Comparison of ENCODE assay signal across 8 mouse cellular contexts in the genomic region with DNA sequence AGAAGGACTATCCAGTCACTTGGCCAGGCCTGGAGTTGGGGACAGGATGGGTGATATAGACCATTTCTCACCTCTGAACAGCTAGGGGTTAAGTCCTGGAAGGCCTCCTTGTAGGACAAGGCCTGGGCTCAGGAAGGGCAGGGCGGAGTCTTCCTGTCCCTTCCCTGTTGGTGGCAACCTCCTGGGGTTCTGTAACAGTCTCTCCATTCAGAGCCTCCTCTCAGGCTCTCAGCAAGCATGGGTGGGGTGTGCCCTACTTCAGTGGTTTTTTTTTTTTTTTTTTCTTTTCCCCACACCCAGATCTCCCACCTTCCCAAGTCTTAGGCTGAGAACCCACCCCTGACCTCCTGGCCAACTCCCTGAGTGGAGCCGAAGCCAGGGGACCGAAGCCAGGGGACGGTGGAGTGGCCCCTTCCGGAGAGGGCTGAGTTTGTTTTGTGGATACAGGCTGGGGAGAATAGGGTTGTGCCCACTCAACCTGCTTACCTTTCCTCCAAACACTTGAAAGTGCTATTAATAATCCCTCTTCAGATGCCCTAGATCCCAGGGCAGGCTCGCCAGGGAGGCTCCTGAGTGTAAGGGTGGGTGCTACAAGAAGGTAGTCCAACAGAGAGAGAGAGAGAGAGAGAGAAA. TPM values are rescaled to one million over a fixed set of nuclear protein-coding genes. Genes with fewer than 3 reads are reported as not detected.
DNase-seq lines count a peak whose midpoint lies in the region; ATAC-seq and TF ChIP-seq lines count a peak whose summit lies in the region.

No protein-coding gene starts in this region.

- no peaks in the 10 kb centered on the region for H3K27me3 ChIP-seq in C2C12 (ENCODE audit: control insufficient read depth, insufficient read depth, insufficient read length)
- no peaks in the 10 kb centered on the region for H3K27me3 ChIP-seq in hindbrain, embryonic 15.5 days

- peak overlapping the region; percentile 87 for H3K4me3 ChIP-seq in C2C12 (ENCODE audit: insufficient read depth, poor library complexity, severe bottlenecking)
- H3K4me3 ChIP-seq in hindbrain, embryonic 15.5 days, result peak overlapping the region; percentile 74

- peak; percentile 56 for DNase-seq in ZHBTc4 (ENCODE audit: low read depth, low spot score)
- DNase-seq in lung, postnatal 10 days, result peak; percentile 83
- DNase-seq in right cerebral cortex, postnatal 10 days (ENCODE audit: low spot score in 2 of 2), result no peak
- DNase-seq in thymus, postnatal 14 days, result no peak
- no peak for DNase-seq in layer of hippocampus, postnatal 14 days (ENCODE audit: low spot score in 2 of 2)
- DNase-seq in retina, postnatal 1 day, result no peak

- peak overlapping the region; percentile 94; the same call in 1 of the 2 replicates for H3K27ac ChIP-seq in hindbrain, embryonic 15.5 days (replicated peaks)

- 55% methylated on average over 6 of the region's 6 CpGs for WGBS in hindbrain, embryonic 15.5 days

- TF ChIP-seq CTCF in C2C12 (IDR thresholded peaks at IDR 0.05; ENCODE audit: control insufficient read depth, insufficient read depth, insufficient read length), result no peak

- H3K36me3 ChIP-seq in C2C12 (ENCODE audit: control insufficient read depth, insufficient read depth), result peaks cover 24% of the 10 kb centered on the region
- H3K36me3 ChIP-seq in hindbrain, embryonic 15.5 days, result no peaks in the 10 kb centered on the region

- no peak for ATAC-seq in hindbrain, embryonic 15.5 days (ENCODE audit: low FRiP score, low read depth)

- H3ac ChIP-seq in C2C12 (ENCODE audit: control insufficient read depth, insufficient read length, low read depth), result peak overlapping the region; percentile 91

- peaks cover 79% of the 10 kb centered on the region for H3K4me1 ChIP-seq in hindbrain, embryonic 15.5 days (replicated peaks)

- H3K4me2 ChIP-seq in hindbrain, embryonic 15.5 days, result peak overlapping the region; percentile 93

- no peaks in the 10 kb centered on the region for H3K9me3 ChIP-seq in hindbrain, embryonic 15.5 days

- peak overlapping the region; percentile 95 for H3K9ac ChIP-seq in hindbrain, embryonic 15.5 days

- peaks cover 63% of the 10 kb centered on the region for H3K79me3 ChIP-seq in C2C12 (ENCODE audit: low read depth)

- peaks cover 93% of the 10 kb centered on the region for H3K79me2 ChIP-seq in C2C12 (ENCODE audit: control insufficient read depth, insufficient read depth)

TF ChIP-seq in C2C12, 6 proteins besides CTCF, POLR2A, EP300 and RAD21:
- no peak for TF ChIP-seq MAX (IDR thresholded peaks at IDR 0.05)
- no peak for TF ChIP-seq MYOG (IDR thresholded peaks at IDR 0.05; ENCODE audit: control insufficient read depth, extremely low read depth, insufficient read length)
- no peak for TF ChIP-seq CEBPB (IDR thresholded peaks at IDR 0.05; ENCODE audit: low read depth)
- no peak for TF ChIP-seq MYOD1 (IDR thresholded peaks at IDR 0.05; ENCODE audit: control insufficient read depth, insufficient read length, low read depth)

RNA-seq across cellular contexts. Expression of a gene that starts 2.0 kb away (rescaled TPM):
- 294 TPM for polyA plus RNA-seq in C2C12 (2012; fragmentation: generic; extraction: Trizol)
- 33.5 and 33.9 TPM in 2 replicates for polyA plus RNA-seq in hindbrain, embryonic 15.5 days (2015; fragmentation: Nextera tagmentation; extraction: Ambion mirVana)
- total RNA-seq in layer of hippocampus, postnatal 14 days (2021), result 10 to 100 TPM; 15.2 to 18.7 TPM

RNA-seq across cellular contexts. Expression of a gene that starts 30.8 kb away (rescaled TPM):
- polyA plus RNA-seq in C2C12 (2012; fragmentation: generic; extraction: Trizol), result 28.7 TPM
- 296 and 323 TPM in 2 replicates for polyA plus RNA-seq in hindbrain, embryonic 15.5 days (2015; fragmentation: Nextera tagmentation; extraction: Ambion mirVana)
- total RNA-seq in layer of hippocampus, postnatal 14 days (2021), result 100 to 1,000 TPM; 601 to 619 TPM

Comparison
In these comparisons a context has a peak if more than half of its experiments do, and no peak if none do; other contexts are left out.
1. DNase-seq: peak in ZHBTc4 (single experiment) and lung, postnatal 10 days (single experiment); none in right cerebral cortex, postnatal 10 days (0 of 2), thymus, postnatal 14 days (single experiment), layer of hippocampus, postnatal 14 days (0 of 2) and retina, postnatal 1 day (single experiment).